Mouse (Mus musculus): ENCODE results near the gene Pex7.
"Not testable (repeated sequence)": the region's sequence is repeated elsewhere in the genome, so short reads cannot be mapped to it uniquely, and the experiment has no call there.

Pex7 gene

DNA sequence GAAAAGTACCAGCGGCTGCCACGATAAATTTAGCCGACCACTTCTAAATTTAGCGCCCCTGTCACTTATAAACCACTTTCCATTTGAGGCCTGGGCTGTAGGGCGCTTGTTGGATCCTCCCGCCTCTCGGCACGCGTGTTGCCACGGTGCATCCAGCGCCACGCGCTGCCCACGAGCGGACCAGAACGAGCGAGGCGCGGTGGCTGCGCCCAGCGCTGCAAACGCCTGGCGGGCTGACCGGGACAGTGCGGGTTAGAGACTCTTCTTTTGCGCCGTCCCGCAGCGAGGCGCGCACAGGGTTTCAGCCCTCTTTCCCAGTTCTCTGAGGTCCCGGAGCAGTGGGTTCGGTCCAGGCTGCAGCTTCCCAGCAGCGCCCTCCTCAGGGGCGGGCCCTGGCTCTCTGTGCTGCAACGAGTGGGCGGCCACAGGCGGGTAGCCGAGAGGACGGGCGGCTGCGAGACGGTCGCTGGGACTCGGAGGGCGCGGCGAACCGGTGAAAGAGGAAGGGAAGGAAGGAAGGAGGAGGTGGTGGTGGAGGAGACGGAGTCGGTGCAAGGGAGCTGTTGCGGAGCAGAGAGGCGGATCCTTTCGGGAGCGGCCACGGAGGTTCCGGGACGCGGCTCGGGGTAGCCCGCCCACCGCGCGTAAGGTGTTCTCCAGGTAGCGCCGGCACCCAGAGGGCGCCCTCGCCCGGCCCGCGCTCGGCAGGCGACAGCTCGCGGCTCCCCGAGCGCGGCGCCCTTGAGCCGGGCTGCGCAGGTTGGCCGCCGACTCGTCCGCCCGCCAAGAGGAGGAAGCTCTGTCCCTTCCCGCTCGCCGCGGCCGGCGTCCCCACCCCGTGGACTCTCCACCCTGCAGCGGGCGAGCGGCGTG is 26.3 kb upstream of the Pex7 start:
- peak; percentile 92 for DNase-seq (ENCODE audit: inconsistent ontology term)

DNA sequence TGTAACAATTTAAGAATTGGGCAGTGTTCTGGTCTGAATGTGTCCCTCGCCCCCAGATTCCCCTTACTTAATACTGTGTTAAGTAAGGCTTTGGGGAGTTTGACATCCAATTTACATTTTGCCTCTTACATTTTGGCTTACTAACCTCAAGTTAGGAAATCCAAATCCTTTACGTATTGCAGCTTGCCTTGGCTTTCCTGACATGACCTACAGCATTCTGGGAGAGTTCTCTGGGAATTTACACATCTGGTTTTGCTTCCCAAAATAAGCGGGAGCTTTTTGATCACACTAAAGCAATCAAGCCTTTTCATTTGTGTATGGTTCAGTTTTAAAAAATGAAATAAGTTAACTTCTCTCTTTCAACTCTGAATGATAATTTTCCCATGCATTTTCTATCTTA is 25.5 kb upstream of the Pex7 start:
- no peak for DNase-seq (ENCODE audit: inconsistent ontology term)

DNA sequence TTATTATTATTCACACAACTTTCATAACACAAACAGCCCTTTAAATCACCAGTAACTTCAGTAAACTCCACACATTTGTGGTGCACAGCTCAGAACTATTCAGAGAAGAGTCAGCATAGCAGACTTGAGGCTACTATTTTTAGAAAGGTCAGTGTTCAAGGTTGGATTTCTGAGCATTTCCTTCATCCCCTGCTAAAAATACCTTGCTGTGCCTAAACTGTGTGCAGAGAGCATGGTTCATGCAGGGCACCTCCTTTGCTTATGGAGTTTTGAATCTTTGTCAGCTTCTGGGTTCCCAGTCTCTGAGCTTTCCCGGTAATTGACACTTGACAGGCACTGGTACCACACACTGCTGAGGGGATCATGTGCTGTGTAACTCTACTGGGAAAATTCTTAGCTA is 20.7 kb upstream of the Pex7 start:
- DNase-seq (ENCODE audit: inconsistent ontology term), result no peak

GRCm38 (mm10) chr10:19926391-19926897 is 19.0 kb upstream of the Pex7 start:
- not testable (repeated sequence) for DNase-seq (ENCODE audit: inconsistent ontology term)

DNA sequence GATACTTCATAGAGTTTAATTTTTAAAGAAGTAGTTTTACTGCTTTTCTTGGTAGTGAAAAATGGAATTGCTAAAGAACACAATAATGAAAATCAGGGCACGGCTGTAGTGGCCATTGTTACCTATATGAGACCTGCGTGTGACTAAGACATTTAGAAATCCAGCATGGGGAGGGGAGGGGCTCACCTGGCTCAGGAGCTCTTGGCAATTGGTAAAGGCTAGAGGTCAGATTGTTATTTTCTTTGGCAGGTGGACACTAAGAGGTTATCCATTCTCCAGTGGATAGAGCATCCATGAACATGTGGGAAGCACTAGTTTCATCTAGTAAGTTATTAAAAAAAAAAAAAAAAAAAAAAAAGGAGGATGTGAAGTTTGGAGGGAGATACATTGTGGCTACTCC is 16.8 kb upstream of the Pex7 start:
- no peak for DNase-seq (ENCODE audit: inconsistent ontology term)

DNA sequence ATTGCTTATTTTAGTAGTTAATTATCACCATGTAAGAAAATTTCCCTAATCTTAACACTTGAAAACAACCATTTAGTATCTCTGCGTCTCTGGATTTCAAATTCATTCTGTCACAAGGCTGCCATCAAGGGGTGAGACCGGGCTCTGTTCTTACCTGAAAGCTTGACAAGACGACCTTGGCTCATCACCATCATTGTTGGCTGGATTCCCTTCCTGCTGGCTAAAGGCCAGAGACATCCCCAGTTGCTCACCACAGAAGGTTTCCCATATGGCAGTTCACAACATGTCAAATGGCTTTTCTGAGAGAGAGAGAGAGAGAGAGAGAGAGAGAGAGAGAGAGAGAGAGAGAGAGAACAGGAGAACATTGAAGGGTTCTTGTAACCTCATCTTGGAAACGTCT is 14.9 kb upstream of the Pex7 start:
- no peak for DNase-seq (ENCODE audit: inconsistent ontology term)

DNA sequence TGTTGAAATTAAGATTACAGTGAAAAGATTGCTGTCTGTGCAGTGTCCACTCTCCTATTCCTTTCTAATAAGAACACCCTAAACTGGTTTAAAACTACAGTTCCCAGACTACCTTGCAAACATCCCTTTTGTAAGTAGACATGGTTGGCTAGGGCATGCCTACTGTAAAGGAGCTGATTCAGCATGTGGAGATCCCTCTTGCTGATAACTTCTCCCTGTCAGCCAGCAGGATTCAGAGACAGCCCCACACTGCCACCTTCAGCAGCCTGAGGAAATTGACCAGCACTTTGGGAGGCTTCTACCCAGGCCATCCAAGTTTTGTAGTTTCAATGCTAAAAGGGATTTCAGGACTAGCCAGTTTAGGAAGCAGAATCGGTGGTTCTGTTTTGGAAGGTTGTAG is 7.8 kb upstream of the Pex7 start:
- peak; percentile 60 for DNase-seq (ENCODE audit: inconsistent ontology term)

DNA sequence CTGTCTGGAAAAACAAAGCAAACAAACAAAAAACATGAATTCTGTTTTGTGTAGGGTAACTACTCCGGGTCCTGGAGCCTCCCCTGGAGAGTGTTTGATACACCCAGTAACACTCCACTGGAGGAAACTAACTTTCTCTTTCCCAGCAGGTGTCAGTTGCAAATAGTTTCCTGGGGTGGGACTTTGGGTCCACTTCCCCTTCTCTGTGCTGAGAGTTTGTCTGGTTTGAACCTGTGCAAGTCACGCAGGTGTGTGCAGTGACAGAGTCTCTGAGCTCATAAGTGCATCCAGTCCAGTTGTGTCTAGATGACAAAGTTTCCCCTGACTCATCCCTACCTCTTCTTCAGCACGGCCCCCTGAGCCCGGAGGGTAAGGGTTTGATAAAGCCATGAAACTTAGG is 6.3 kb upstream of the Pex7 start:
- DNase-seq (ENCODE audit: inconsistent ontology term), result no peak

DNA sequence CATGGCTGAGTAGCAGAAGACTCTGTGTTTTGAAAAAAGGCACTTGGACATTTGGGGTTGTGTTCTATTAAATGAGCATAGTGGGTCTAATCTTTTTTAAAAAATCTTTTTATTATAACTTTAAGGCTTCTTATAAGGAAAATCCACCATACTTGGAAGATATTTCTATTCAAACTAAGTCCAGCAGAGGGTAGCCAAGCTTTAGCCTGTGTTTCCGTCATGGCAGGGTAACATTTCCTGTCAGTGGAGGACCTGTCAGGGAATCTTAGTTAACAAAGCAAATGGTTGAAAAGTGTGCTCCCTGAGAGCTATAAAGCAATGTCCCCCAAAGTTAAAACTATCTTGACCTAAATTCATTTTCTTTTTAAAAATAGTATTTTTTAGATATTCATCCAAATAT is 4.1 kb upstream of the Pex7 start:
- no peak for DNase-seq (ENCODE audit: inconsistent ontology term)

- no peak for DNase-seq (ENCODE audit: inconsistent ontology term)
Observed at GRCm38 (mm10) chr10:19910516-19910915, 3.0 kb upstream of the Pex7 start.

DNA sequence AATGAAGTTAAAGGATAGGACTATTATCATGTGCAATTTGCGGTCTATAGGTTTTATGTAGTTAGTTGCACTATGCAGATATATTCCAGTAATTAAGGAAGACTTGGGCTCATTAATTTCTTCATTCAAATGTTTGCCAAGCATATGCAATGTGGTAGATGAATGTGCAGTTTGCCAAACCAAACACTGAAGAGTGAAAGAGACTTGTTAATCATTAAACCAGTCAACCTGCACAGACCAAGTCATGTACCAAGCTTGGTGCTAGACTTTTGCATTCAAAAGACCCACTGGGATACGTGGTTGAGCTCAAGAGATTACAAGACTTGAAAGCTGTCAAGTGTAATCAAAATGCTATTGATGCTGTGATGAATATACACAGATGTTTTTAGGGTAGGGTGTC is 587 bp upstream of the Pex7 start:
- DNase-seq (ENCODE audit: inconsistent ontology term), result peak; percentile 11

GRCm38 (mm10) chr10:19904077-19904820 is 3.2 kb downstream of the Pex7 start:
- no peak for DNase-seq (ENCODE audit: inconsistent ontology term)

- no peak for DNase-seq (ENCODE audit: inconsistent ontology term)
Observed at GRCm38 (mm10) chr10:19901992-19902391, 5.5 kb downstream of the Pex7 start.

DNA sequence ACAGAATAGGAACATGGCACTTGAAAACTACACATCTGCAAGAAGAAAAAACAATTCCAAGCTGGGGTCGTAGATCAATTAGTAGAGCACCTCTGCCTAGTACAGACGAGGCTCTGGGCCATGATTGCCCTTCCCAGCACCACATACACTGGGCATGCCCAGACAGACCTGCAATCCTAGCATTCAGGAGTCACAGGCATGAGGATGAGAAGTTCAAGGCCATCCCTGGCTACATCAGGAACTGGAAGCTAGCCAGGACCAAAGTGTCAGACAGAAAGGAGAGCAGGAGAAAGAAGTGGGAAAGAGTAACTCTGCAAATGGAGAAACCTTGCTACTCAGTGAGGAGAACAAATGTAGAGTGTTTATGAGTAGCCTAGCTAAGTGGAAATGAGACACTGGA is 7.3 kb downstream of the Pex7 start:
- no peak for DNase-seq (ENCODE audit: inconsistent ontology term)

GRCm38 (mm10) chr10:19893976-19894375 is 13.5 kb downstream of the Pex7 start:
- DNase-seq (ENCODE audit: inconsistent ontology term), result peak; percentile 14

DNA sequence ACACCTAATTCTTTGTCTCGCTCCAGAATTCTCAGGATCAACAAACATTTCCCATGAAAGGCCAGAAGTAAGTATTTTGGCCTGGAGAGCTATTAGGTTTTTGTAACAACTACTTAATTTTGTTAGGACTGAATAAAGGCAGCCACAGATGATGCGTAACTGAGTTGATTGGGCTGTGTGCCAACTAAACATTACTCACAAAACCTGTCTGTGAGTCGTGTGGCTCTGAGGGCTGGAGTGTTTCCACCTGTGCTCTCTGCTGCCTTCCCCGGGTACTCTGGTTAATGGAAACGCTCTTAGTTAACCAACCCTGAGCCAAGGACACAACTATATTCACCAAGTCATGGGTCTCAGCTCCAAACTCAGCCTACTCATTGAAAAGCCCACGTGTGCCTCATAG is 14.3 kb downstream of the Pex7 start:
- DNase-seq (ENCODE audit: inconsistent ontology term), result no peak

DNA sequence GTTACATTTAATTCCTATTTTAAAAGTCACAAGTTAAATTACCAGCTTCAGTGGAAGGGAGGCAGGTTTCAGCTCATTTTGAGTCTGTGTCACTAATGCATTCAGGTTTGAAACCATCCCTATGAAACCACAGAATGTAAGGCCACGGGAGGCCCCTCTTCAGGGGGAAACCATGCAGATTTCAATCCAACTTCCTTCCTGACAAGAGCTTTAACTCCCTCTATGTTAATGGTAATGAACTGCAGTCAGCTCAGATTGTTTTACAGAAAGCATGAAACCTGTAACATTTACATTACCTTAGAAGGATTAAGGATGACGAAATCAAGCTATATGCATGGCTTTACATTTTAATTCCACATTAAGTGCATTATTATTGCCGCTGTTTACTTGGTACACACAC is 15.8 kb downstream of the Pex7 start:
- no peak for DNase-seq (ENCODE audit: inconsistent ontology term)

- DNase-seq (ENCODE audit: inconsistent ontology term), result no peak
Observed at GRCm38 (mm10) chr10:19889908-19890307, 17.6 kb downstream of the Pex7 start.

GRCm38 (mm10) chr10:19886249-19886648 is 21.2 kb downstream of the Pex7 start:
- no peak for DNase-seq (ENCODE audit: inconsistent ontology term)

DNA sequence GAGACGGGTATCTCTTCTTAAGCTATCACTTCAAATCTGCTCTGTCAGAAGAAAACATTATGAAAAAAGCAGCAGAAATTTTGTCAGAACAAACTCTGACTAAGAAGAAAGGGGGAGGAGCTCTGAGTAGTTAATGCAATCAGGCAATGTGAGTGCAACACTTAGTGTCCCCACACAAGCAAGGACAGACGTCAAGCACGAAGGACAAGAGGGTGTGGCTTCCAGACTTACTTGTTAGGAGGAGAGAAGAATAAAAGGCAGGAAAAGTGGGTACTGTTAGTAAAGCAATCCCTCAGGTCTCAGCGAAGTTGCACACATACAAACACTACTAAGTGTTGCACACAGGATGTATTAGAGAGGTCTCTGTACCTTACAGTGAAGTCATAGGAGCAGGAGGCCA is 23.1 kb downstream of the Pex7 start:
- DNase-seq (ENCODE audit: inconsistent ontology term), result no peak

GRCm38 (mm10) chr10:19880437-19880836 is 27.1 kb downstream of the Pex7 start:
- no peak for DNase-seq (ENCODE audit: inconsistent ontology term)

DNA sequence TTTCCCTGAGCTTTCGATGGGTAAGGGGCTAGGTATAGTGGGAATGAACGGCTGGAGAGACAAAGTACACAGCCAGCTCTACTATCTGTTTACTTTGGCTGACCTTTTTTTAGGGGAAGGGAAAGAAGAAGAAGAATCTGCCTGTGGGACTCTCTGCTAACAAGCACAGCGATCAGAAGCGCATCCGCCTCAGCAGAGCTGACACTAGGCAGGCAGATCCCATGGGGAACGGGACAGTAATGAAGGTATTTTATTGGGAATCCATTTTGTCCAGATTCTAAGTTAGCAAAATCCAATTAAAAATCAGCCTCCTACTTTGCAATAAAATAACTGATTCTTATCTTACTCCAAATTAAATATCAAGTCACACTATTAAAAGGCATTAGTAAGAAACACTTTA is 28.3 kb downstream of the Pex7 start:
- DNase-seq (ENCODE audit: inconsistent ontology term), result no peak

- no peak for DNase-seq (ENCODE audit: inconsistent ontology term)
Observed at GRCm38 (mm10) chr10:19877679-19878078, 29.8 kb downstream of the Pex7 start.

Measured in Muller cell, postnatal 12 days (primary cell).